Mouse (Mus musculus) activated CD4-positive, CD25-positive, alpha-beta regulatory T cell, adult 9 weeks (primary cell): Measurements from ENCODE around the gene Zscan4f. TPM values are rescaled to one million over a fixed set of nuclear protein-coding genes. Genes with fewer than 3 reads are reported as not detected.

ENCODE experiments used
- polyA plus RNA-seq: library from polyadenylated mRNA; unstranded; fragments of 100-300 nt; shearing (Covaris generic); gene quantifications from one replicate; pipeline ENCODE4 v1.2.1, GENCODE M21; 2017

Zscan4f gene
- polyA plus RNA-seq, result not detected

DNA sequence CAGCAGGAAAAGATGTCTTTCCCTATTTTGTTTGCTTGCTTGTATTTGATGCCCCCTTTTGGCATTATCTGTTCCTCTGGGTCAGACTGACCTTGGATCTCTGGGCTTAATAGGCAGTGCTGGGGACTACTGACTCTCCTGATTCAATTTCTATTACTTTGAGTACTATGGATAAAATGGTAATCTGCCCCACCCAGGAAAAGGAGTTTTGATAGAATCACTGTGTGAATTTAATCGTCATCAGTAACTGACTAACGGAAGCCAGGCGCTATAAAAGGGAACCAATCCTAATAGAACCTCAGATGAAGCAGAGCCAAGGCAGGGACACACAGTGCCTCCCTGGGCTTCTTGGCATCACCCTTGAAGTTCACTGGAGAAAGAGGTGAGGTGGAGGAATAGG, at the start of gene Zscan4f:
Gene Zscan4f (plus strand): TSS at position 301 of the 400 bp plus-strand sequence.

Other genes with a start within 250 kb of the Zscan4f start
- not detected for gene Zscan4d, start 231.8 kb upstream of the Zscan4f start, polyA plus RNA-seq
- not detected for gene Zscan4e, start 87.2 kb upstream of the Zscan4f start, polyA plus RNA-seq
- not detected for gene Zscan4-ps2, start 116.4 kb downstream of the Zscan4f start, polyA plus RNA-seq
- gene Zscan4-ps3, start 211.4 kb downstream of the Zscan4f start, polyA plus RNA-seq, result not detected